Mouse (Mus musculus) adrenal gland, postnatal 4 days (tissue): Measurements from ENCODE around the gene Tmem98. TPM values are rescaled to one million over a fixed set of nuclear protein-coding genes. Genes with fewer than 3 reads are reported as not detected.
A peak's percentile ranks its signal among the peaks of the same experiment; 100 is the strongest.

ENCODE experiments used
- DNase-seq, 2 experiments: peaks; one replicate each; pipeline ENCODE4 v3.0.0; 2021 to 2022; ENCODE audit warnings: low spot score in 2 of 2, mixed read lengths in 2 of 2
- long read RNA-seq, 2 experiments: library from polyadenylated mRNA; stranded (forward); transcript quantifications; one replicate each; pipeline ENCODE4 v2.0.0; 2021
- total RNA-seq, 2 experiments: library from RNA; stranded (reverse); gene quantifications; 2 replicates each; pipeline ENCODE4 v1.2.3; 2021

Gene Tmem98
- total RNA-seq = 10 to 100 TPM; 52.7 to 53.2 TPM
- long read RNA-seq, experiment 1, transcript Tmem98-201 (7 exons, 1,633 nt) = major isoform, 81 of 96 reads
- long read RNA-seq, experiment 1, partial matches to known transcripts = 10 of 96 reads
- long read RNA-seq, experiment 1, other reads (novel, unspliced or antisense) = 5 of 96 reads
- long read RNA-seq, experiment 2, transcript Tmem98-201 (7 exons, 1,633 nt) = major isoform, 119 of 135 reads
- long read RNA-seq, experiment 2, partial matches to known transcripts = 11 of 135 reads
- long read RNA-seq, experiment 2, other reads (novel, unspliced or antisense) = 5 of 135 reads

DNA sequence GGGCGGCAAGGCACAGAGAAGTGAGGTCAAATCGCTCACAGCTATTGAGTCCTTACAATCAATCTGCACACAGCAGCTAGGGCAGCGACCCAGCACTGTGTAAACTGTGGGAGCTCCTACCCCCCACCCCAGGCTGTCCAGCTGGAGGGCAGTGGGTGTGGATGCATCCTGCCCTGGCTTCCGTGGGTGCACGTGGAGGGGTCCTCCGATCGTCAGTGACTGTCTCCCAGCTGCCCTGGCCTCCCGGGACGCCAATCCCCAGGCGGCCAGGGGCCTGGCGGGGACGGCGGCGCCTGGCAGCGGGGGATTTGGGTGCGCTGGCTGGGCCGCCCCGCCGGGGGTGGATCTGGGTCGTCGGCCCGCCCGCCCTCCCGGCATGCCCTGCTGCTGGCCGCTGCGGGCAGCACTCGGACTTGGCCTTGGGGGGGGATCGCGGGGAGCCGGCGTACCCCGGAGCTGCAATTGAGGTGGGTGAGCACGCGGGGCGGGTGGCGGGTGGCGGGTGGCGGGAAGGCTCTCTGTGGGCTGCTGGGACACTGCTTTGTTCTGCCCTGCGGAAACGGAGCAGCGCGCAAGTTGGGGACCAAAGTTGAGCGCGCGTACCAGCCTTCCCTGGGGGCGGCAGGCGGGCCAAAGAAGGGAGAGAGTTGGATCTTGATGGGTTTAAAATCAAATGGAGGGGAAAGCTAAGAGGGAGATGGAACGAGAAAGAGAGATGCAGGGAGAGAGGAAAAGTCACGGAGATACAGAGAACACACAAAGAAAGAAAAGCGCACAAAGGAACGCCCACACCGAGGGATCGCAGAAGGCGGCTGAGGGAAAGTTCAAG, at the start of gene Tmem98:
Gene Tmem98 (plus strand): TSS at position 183 of the 829 bp plus-strand sequence.
- peak; percentile 35 to 42 for DNase-seq

DNA sequence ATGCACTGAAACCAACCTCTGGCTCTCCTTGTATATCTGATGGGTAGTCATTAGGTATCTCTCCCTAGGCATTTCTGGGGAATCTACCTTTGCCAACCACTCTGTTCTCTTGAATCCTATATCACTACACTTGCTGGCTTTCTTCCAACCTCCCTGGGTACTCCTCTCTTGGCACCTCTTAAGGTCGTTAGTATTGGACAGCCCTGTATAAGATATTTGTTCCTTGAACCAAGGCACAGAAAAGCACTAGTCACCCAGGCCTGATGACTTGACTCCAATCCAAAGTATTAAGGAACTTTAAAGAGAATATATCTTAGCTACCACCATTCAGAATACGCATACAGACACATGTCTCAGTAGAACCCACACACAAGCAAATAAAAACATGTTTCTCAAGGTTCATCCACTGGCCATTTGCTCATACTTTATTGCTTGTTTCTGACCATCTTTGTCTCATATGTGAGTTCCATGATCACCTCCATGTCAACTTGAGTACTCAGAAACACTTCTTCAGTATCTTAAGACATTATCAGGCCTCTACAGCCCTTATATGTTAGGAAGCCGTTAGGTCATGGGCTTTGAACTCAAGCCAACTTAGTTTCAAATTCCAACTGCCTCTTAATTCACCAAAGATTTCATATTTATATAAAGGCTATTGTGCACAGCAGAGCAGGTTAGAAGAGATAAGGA, 48.5 kb upstream of the Tmem98 start:
- DNase-seq = no peak

DNA sequence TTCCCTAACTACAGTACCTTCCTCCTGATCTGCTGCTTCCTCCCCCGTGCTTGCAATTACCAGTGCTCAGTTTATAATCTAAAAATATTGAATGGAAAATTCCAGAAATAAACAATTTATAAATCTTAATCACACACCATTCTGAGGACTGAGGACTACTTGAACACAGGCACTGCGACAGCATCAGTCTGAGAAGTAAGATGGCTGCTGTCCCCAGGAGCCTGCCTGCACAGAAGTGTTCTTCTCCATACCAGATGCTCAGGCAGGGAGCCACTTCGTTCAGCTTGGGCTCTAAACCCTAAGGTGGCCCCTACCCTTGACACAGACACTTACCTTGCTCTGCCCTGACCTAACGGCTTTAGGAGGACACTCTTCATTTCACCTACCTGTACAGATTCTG, 47.9 kb upstream of the Tmem98 start:
- no peak for DNase-seq

- DNase-seq = no peak
Measured at GRCm38 (mm10) chr11:80766068-80766467, 43.9 kb upstream of the Tmem98 start.

GRCm38 (mm10) chr11:80766472-80767319, 43.3 kb upstream of the Tmem98 start:
- DNase-seq = no peak

DNA sequence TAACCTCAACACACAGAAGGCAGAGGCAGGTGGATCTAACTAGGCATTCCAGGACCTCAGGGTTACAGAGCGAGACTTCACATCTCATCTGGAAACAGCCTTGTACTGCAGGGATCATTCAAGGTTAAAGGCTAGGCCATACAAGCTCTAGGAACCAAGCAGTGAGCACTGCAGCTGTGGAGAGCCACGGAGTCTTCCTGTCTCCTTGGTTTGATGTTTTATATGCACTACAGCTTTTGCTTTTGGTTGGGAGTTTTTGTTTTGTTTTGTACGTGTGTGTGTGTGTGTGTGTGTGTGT, 42.7 kb upstream of the Tmem98 start:
- DNase-seq = no peak

- no peak for DNase-seq
Measured at GRCm38 (mm10) chr11:80771186-80771585, 38.8 kb upstream of the Tmem98 start.

- no peak for DNase-seq
Measured at GRCm38 (mm10) chr11:80771596-80772250, 38.3 kb upstream of the Tmem98 start.

DNA sequence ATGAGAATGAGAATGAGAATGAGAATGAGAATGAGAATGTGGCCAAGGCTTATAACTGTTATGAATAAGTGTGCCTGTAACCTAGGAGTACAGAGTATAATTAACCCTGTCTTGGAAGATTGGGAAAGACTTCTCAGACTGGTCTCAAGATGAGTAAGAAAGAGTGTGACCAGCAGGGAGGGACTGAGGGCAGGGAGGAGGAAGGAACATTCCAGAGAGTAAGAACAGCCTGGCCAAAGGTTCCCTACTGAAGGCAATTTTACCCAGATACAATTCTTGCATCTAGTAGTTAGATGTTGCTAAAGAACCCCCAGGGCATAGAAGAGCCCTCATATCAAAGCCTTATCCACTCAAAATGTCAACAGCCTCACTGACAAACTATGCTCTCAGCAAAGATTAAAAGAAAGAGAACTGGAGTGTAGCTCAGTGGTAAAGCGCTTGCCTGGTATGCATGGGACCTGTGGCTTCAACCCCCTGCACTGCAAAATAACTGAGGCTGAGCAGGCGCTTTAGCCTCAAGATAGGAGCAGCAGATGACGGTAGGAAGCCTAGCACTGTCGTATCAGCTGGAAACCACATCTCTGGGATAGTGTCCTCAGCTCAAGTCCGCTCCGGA, 37.3 kb upstream of the Tmem98 start:
- DNase-seq = no peak

- no peak for DNase-seq
Measured at GRCm38 (mm10) chr11:80775535-80775934, 34.4 kb upstream of the Tmem98 start.

- DNase-seq = no peak
Measured at GRCm38 (mm10) chr11:80777708-80778107, 32.3 kb upstream of the Tmem98 start.

GRCm38 (mm10) chr11:80778157-80778556, 31.8 kb upstream of the Tmem98 start:
- DNase-seq = no peak

GRCm38 (mm10) chr11:80778916-80779526, 31.0 kb upstream of the Tmem98 start:
- no peak for DNase-seq

DNA sequence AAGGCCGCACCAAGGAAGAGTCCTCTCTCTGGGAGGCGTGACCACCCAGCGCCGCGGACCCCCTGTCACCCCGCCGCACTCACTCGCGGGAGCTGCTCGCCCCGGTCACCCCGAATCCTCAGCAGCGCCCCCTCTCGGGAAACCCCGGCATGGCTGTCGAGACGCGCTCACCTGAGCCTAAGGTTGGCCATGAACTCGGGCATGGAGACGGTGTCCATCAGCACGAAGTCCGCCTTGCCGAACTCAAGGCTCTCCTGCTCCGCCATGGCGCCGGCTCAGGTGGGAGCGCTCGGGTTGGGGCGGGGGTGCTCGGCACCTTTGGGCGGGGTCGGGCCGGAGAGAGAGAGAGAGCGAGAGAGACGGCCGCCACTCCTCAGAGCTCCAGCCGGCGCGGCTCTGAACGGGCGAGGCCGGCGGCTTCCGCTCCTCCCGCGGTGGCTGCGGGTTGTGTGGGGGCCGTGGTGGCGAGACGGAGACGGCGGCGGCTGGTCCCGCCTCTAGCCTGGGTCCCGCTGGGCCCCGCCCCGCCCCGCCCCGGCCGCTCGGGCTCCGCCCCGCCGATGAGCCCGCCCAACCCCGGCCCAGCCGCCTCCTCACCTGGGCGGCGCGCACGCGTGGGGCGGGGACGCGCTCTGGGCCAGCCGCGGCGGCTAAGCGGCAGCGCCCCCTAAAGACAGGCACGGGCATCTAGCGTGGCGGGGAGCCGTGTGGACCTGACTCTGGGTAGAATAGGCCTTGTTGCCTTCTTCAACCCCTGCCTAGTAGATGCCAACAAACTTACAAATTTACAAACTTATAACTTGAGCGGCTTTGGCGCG, 30.2 kb upstream of the Tmem98 start, which contains the start of gene Myo1d:
Gene Myo1d (minus strand): TSS at position 499 of the 818 bp plus-strand sequence.
- peak; percentile 82 to 87 for DNase-seq

DNA sequence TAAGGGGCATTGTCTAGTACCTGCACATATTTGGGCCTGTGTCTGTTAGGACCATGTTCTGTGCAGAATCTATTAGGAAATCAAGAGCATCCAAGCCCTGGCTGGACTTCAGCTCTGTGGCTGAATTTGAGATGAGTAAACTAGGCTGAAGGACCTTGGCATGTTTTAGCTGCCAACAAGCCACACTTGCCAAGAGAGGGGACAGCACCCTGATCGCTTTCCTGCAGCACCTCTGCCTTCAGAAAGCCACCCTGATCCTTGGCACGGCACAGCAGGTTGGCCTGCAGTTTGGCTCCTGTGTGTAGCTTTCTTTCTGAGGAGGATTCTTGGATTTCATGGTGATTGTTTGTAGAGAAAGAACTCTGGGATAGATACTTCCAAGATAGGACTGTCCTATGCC, 28.4 kb upstream of the Tmem98 start:
- DNase-seq = no peak

GRCm38 (mm10) chr11:80783460-80783859, 26.5 kb upstream of the Tmem98 start:
- no peak for DNase-seq

DNA sequence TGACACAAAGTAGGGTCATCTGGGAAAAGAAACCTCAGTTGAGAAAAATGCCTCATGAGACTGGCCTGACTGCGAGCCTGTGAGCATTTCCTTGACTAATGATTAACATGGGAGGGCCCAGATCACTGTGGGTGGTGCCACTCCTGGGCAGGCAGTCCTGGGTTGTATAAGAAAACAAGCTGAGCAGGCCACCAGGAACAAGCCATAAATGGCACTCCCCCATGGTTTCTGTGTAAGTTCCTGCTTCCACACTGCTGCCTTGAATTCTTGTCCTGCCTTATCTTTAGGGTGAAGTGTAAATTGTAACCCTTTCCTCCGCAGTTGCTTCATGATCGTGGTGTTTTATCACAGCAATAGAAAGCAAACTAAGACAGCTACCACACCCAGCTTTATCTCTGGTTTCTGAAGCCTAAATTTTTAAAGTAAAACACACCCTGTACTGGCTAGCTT, 25.7 kb upstream of the Tmem98 start:
- no peak for DNase-seq

- DNase-seq = no peak
Measured at GRCm38 (mm10) chr11:80785672-80786071, 24.3 kb upstream of the Tmem98 start.
